Mouse (Mus musculus) limb, embryonic 10.5 days (tissue): Measurements from ENCODE around the gene Dhcr7. TPM values are rescaled to one million over a fixed set of nuclear protein-coding genes. Genes with fewer than 3 reads are reported as not detected.

Experiments
- DNase-seq: peaks from one replicate; pipeline ENCODE4 v3.0.0-alpha.2; 2017; ENCODE audit warnings: low spot score
- H3K27ac ChIP-seq: fragments of 300-500 bp; sonication (generic); 2 replicates; pipeline ENCODE4 v1.5.1; 2016; ENCODE audit warnings: mild to moderate bottlenecking
- H3K27me3 ChIP-seq: fragments of 300-500 bp; sonication (generic); 2 replicates; pipeline ENCODE4 v1.6.1; 2016; ENCODE audit warnings: low read depth, mild to moderate bottlenecking; ENCODE audit not compliant: poor library complexity, severe bottlenecking
- H3K36me3 ChIP-seq: fragments of 300-500 bp; sonication (generic); 2 replicates; pipeline ENCODE4 v1.6.1; 2016; ENCODE audit warnings: mild to moderate bottlenecking, moderate library complexity
- H3K4me1 ChIP-seq: fragments of 300-500 bp; sonication (generic); 2 replicates; pipeline ENCODE4 v1.6.1; 2016
- H3K4me3 ChIP-seq: fragments of 300-500 bp; sonication (generic); 2 replicates; pipeline ENCODE4 v1.5.1; 2016; ENCODE audit warnings: mild to moderate bottlenecking, moderate library complexity
- H3K9me3 ChIP-seq: fragments of 300-500 bp; sonication (generic); replicated peaks from 2 replicates; pipeline ENCODE4 v1.6.1; 2016; ENCODE audit warnings: mild to moderate bottlenecking
- WGBS: fragments of 180-500 bp; shearing (Covaris S2); methylation state at CpG from one replicate; pipeline ENCODE4 v1.1.7; 2016; 5-methylcytosine and 5-hydroxymethylcytosine counted together
- polyA plus RNA-seq: library from polyadenylated mRNA; unstranded; fragments of >200 nt; fragmentation: Nextera tagmentation; extraction: Ambion mirVana; gene quantifications from 2 replicates; pipeline ENCODE4 v1.2.1, GENCODE M21; 2016

Gene Dhcr7
- polyA plus RNA-seq, 1 experiment from 2014 or later, result 69.7 TPM

- Histone ChIP-seq H3K36me3 (peaks cover 94% of the 10 kb centered on the region), H3K27me3 (no peaks in the 10 kb centered on the region), H3K4me1 (no peaks in the 10 kb centered on the region), H3K9me3 (no peaks in the 10 kb centered on the region), H3K27ac (no peak overlapping the region), H3K4me3 (no peak overlapping the region)
- 48% methylated on average over 1 of the region's 1 CpGs for WGBS
- DNase-seq, result no peak
Observed at GRCm38 (mm10) chr7:143808909-143809308, 14.0 kb upstream of the Dhcr7 start.

GRCm38 (mm10) chr7:143819201-143819600, 3.7 kb upstream of the Dhcr7 start:
- 70% methylated on average over 4 of the region's 4 CpGs for WGBS
- H3K27me3 ChIP-seq, result no peaks in the 10 kb centered on the region
- no peak for DNase-seq
- H3K27ac ChIP-seq, result no peak overlapping the region
- H3K4me3 ChIP-seq, result no peak overlapping the region
- no peaks in the 10 kb centered on the region for H3K9me3 ChIP-seq
- H3K4me1 ChIP-seq, result peaks cover 14% of the 10 kb centered on the region
- H3K36me3 ChIP-seq, result peaks cover 50% of the 10 kb centered on the region

GRCm38 (mm10) chr7:143821241-143821640, 1.7 kb upstream of the Dhcr7 start:
- no peak for DNase-seq
- WGBS, result 92% methylated on average over 2 of the region's 2 CpGs
- no peak overlapping the region for H3K4me3 ChIP-seq

GRCm38 (mm10) chr7:143823266-143823605, 291 bp downstream of the Dhcr7 start:
- Histone ChIP-seq H3K27me3 (no peaks in the 10 kb centered on the region), H3K36me3 (peaks cover 12% of the 10 kb centered on the region), H3K27ac (peak overlapping the region; percentile 90), H3K9me3 (no peaks in the 10 kb centered on the region), H3K4me1 (peaks cover 14% of the 10 kb centered on the region), H3K4me3 (peak overlapping the region; percentile 74)
- WGBS, result 83% methylated on average over 4 of the region's 4 CpGs
- DNase-seq, result no peak

More at GRCm38 (mm10) chr7:143821241-143821640, 1.7 kb upstream of the Dhcr7 start:
- Histone ChIP-seq H3K9me3 (no peaks in the 10 kb centered on the region), H3K4me1 (peaks cover 14% of the 10 kb centered on the region), H3K36me3 (peaks cover 30% of the 10 kb centered on the region), H3K27me3 (no peaks in the 10 kb centered on the region), H3K27ac (no peak overlapping the region)

GRCm38 (mm10) chr7:143826985-143827384, 4.0 kb downstream of the Dhcr7 start:
- no peak overlapping the region for H3K27ac ChIP-seq
- no peak overlapping the region for H3K4me3 ChIP-seq
- H3K27me3 ChIP-seq, result no peaks in the 10 kb centered on the region
- no peak for DNase-seq
- H3K9me3 ChIP-seq, result no peaks in the 10 kb centered on the region
- 90% methylated on average over 2 of the region's 2 CpGs for WGBS
- peaks cover 7% of the 10 kb centered on the region for H3K36me3 ChIP-seq
- peaks cover 23% of the 10 kb centered on the region for H3K4me1 ChIP-seq

GRCm38 (mm10) chr7:143829504-143830331, 6.8 kb downstream of the Dhcr7 start:
- peak; percentile 97 for DNase-seq
- no peaks in the 10 kb centered on the region for H3K9me3 ChIP-seq
- peaks cover 31% of the 10 kb centered on the region for H3K36me3 ChIP-seq
- peak overlapping the region; percentile 95 for H3K27ac ChIP-seq
- no peaks in the 10 kb centered on the region for H3K27me3 ChIP-seq
- WGBS, result under 1% methylated on average over 37 of the region's 37 CpGs
- peak overlapping the region; percentile 66 for H3K4me3 ChIP-seq
- H3K4me1 ChIP-seq, result peaks cover 16% of the 10 kb centered on the region

- Histone ChIP-seq H3K27ac (peak overlapping the region; percentile 95), H3K27me3 (no peaks in the 10 kb centered on the region), H3K4me3 (peak overlapping the region; percentile 66), H3K4me1 (peaks cover 16% of the 10 kb centered on the region), H3K36me3 (peaks cover 31% of the 10 kb centered on the region), H3K9me3 (no peaks in the 10 kb centered on the region)
- DNase-seq, result no peak
- WGBS, result 15% methylated on average over 6 of the region's 6 CpGs
Observed at GRCm38 (mm10) chr7:143830399-143830798, 7.5 kb downstream of the Dhcr7 start.

- H3K9me3 ChIP-seq, result no peaks in the 10 kb centered on the region
- 89% methylated on average over 8 of the region's 8 CpGs for WGBS
- peaks cover 16% of the 10 kb centered on the region for H3K4me1 ChIP-seq
- DNase-seq, result no peak
- no peak overlapping the region for H3K4me3 ChIP-seq
- no peaks in the 10 kb centered on the region for H3K27me3 ChIP-seq
- H3K36me3 ChIP-seq, result peaks cover 42% of the 10 kb centered on the region
- no peak overlapping the region for H3K27ac ChIP-seq
Observed at GRCm38 (mm10) chr7:143832196-143832595, 9.3 kb downstream of the Dhcr7 start.

- Histone ChIP-seq H3K9me3 (no peaks in the 10 kb centered on the region), H3K27me3 (no peaks in the 10 kb centered on the region), H3K4me1 (peaks cover 16% of the 10 kb centered on the region), H3K27ac (no peak overlapping the region), H3K4me3 (no peak overlapping the region), H3K36me3 (peaks cover 46% of the 10 kb centered on the region)
- DNase-seq, result no peak
- 98% methylated on average over 2 of the region's 2 CpGs for WGBS
Observed at GRCm38 (mm10) chr7:143832611-143833010, 9.7 kb downstream of the Dhcr7 start.

- Histone ChIP-seq H3K27ac (no peak overlapping the region), H3K4me3 (no peak overlapping the region), H3K27me3 (no peaks in the 10 kb centered on the region), H3K36me3 (peaks cover 56% of the 10 kb centered on the region), H3K9me3 (no peaks in the 10 kb centered on the region), H3K4me1 (peaks cover 16% of the 10 kb centered on the region)
- no peak for DNase-seq
- WGBS, result 84% methylated on average over 6 of the region's 6 CpGs
Observed at GRCm38 (mm10) chr7:143833581-143834190, 10.7 kb downstream of the Dhcr7 start.

GRCm38 (mm10) chr7:143834316-143834715, 11.4 kb downstream of the Dhcr7 start:
- peaks cover 63% of the 10 kb centered on the region for H3K36me3 ChIP-seq

GRCm38 (mm10) chr7:143834972-143835371, 12.0 kb downstream of the Dhcr7 start:
- H3K9me3 ChIP-seq, result no peaks in the 10 kb centered on the region
- H3K36me3 ChIP-seq, result peaks cover 69% of the 10 kb centered on the region
- no peak overlapping the region for H3K4me3 ChIP-seq
- no peak for DNase-seq
- H3K27ac ChIP-seq, result no peak overlapping the region
- H3K27me3 ChIP-seq, result no peaks in the 10 kb centered on the region
- 73% methylated on average over 3 of the region's 3 CpGs for WGBS
- H3K4me1 ChIP-seq, result peaks cover 16% of the 10 kb centered on the region

More at GRCm38 (mm10) chr7:143834316-143834715, 11.4 kb downstream of the Dhcr7 start:
- Histone ChIP-seq H3K4me3 (no peak overlapping the region), H3K27me3 (no peaks in the 10 kb centered on the region), H3K27ac (no peak overlapping the region), H3K4me1 (peaks cover 16% of the 10 kb centered on the region), H3K9me3 (no peaks in the 10 kb centered on the region)
- WGBS, result 91% methylated on average over 2 of the region's 2 CpGs
- DNase-seq, result no peak

- no peak overlapping the region for H3K27ac ChIP-seq
- H3K4me3 ChIP-seq, result no peak overlapping the region
- no peak for DNase-seq
- H3K36me3 ChIP-seq, result peaks cover 84% of the 10 kb centered on the region
- no peaks in the 10 kb centered on the region for H3K9me3 ChIP-seq
- no peaks in the 10 kb centered on the region for H3K4me1 ChIP-seq
- no peaks in the 10 kb centered on the region for H3K27me3 ChIP-seq
- WGBS, result 90% methylated on average over 3 of the region's 3 CpGs
Observed at GRCm38 (mm10) chr7:143837705-143838358, 14.9 kb downstream of the Dhcr7 start.
